Mouse (Mus musculus): Measurements from ENCODE around the gene Hbb-bh2.
"Not testable (repeated sequence)": the region's sequence is repeated elsewhere in the genome, so short reads cannot be mapped to it uniquely, and the experiment has no call there.

Gene Hbb-bh2

GRCm38 (mm10) chr7:103840268-103840667 lies at the start of gene Hbb-bh2:
Gene Hbb-bh2 (minus strand): TSS chr7:103840520.
- DNase-seq (ENCODE audit: inconsistent ontology term), result no peak

GRCm38 (mm10) chr7:103886152-103886551 lies 45.8 kb upstream of the Hbb-bh2 start, which contains the start of gene Olfr66:
Gene Olfr66 (minus strand): TSS chr7:103886252.
- no peak for DNase-seq (ENCODE audit: inconsistent ontology term)

GRCm38 (mm10) chr7:103877093-103877492 lies 36.8 kb upstream of the Hbb-bh2 start:
- DNase-seq (ENCODE audit: inconsistent ontology term), result no peak

- DNase-seq (ENCODE audit: inconsistent ontology term), result no peak
These were observed 34.1 kb upstream of the Hbb-bh2 start for GRCm38 (mm10) chr7:103874451-103874850.

GRCm38 (mm10) chr7:103873064-103873463 lies 32.7 kb upstream of the Hbb-bh2 start:
- DNase-seq (ENCODE audit: inconsistent ontology term), result no peak

GRCm38 (mm10) chr7:103870667-103871066 lies 30.3 kb upstream of the Hbb-bh2 start:
- no peak for DNase-seq (ENCODE audit: inconsistent ontology term)

GRCm38 (mm10) chr7:103865716-103866115 lies 25.4 kb upstream of the Hbb-bh2 start:
- no peak for DNase-seq (ENCODE audit: inconsistent ontology term)

GRCm38 (mm10) chr7:103861531-103861930 lies 21.2 kb upstream of the Hbb-bh2 start:
- no peak for DNase-seq (ENCODE audit: inconsistent ontology term)

GRCm38 (mm10) chr7:103860855-103861254 lies 20.5 kb upstream of the Hbb-bh2 start:
- no peak for DNase-seq (ENCODE audit: inconsistent ontology term)

GRCm38 (mm10) chr7:103859076-103859475 lies 18.8 kb upstream of the Hbb-bh2 start:
- DNase-seq (ENCODE audit: inconsistent ontology term), result no peak

- DNase-seq (ENCODE audit: inconsistent ontology term), result no peak
These were observed 14.3 kb upstream of the Hbb-bh2 start for GRCm38 (mm10) chr7:103854669-103855068.

- DNase-seq (ENCODE audit: inconsistent ontology term), result no peak
These were observed 12.8 kb upstream of the Hbb-bh2 start, which contains the start of gene Hbb-y for GRCm38 (mm10) chr7:103853090-103853489. Gene Hbb-y (minus strand): TSS chr7:103853216.

GRCm38 (mm10) chr7:103844525-103845325 lies 4.4 kb upstream of the Hbb-bh2 start:
- DNase-seq (ENCODE audit: inconsistent ontology term), result no peak

- DNase-seq (ENCODE audit: inconsistent ontology term), result no peak
These were observed 2.7 kb upstream of the Hbb-bh2 start, which contains the start of gene Hbb-bh1 for GRCm38 (mm10) chr7:103843034-103843433. Gene Hbb-bh1 (minus strand): TSS chr7:103843164.

GRCm38 (mm10) chr7:103827808-103828207 lies 12.5 kb downstream of the Hbb-bh2 start, which contains the start of gene Hbb-bs:
Gene Hbb-bs (minus strand): TSS chr7:103828096.
- no peak for DNase-seq (ENCODE audit: inconsistent ontology term)

GRCm38 (mm10) chr7:103827139-103827538 lies 13.2 kb downstream of the Hbb-bh2 start:
- DNase-seq (ENCODE audit: inconsistent ontology term), result not testable (repeated sequence)

- DNase-seq (ENCODE audit: inconsistent ontology term), result no peak
These were observed 13.9 kb downstream of the Hbb-bh2 start for GRCm38 (mm10) chr7:103826255-103826887.

- DNase-seq (ENCODE audit: inconsistent ontology term), result no peak
These were observed 14.6 kb downstream of the Hbb-bh2 start for GRCm38 (mm10) chr7:103825536-103826254.

GRCm38 (mm10) chr7:103824597-103824996 lies 15.7 kb downstream of the Hbb-bh2 start:
- DNase-seq (ENCODE audit: inconsistent ontology term), result no peak

GRCm38 (mm10) chr7:103815085-103815484 lies 25.2 kb downstream of the Hbb-bh2 start:
- not testable (repeated sequence) for DNase-seq (ENCODE audit: inconsistent ontology term)

GRCm38 (mm10) chr7:103813766-103814165 lies 26.6 kb downstream of the Hbb-bh2 start, which contains the start of gene Hbb-bt:
Gene Hbb-bt (minus strand): TSS chr7:103813996.
- no peak for DNase-seq (ENCODE audit: inconsistent ontology term)

- DNase-seq (ENCODE audit: inconsistent ontology term), result not testable (repeated sequence)
These were observed 27.2 kb downstream of the Hbb-bh2 start for GRCm38 (mm10) chr7:103813152-103813551.

All from Muller cell, postnatal 12 days (primary cell).